Mouse (Mus musculus) MEL (cell line): Measurements from ENCODE around the gene Tmc4. TPM values are rescaled to one million over a fixed set of nuclear protein-coding genes. Genes with fewer than 3 reads are reported as not detected.
A peak's percentile ranks its signal among the peaks of the same experiment; 100 is the strongest.

Experiments used
- DNase-seq: peaks from one replicate; pipeline ENCODE4 v3.0.0; 2011; ENCODE audit warnings: low read depth, low spot score
- H3K27ac ChIP-seq: 2 replicates; pipeline ENCODE4 v1.5.1; 2012; ENCODE audit warnings: low read depth, mild to moderate bottlenecking, control low read depth, low read length, moderate library complexity; ENCODE audit not compliant: control insufficient read depth
- H3K27me3 ChIP-seq, 2 experiments: fragments of 150-350 bp in 1 of 2; sonication (generic) in 1 of 2; 2 replicates each; pipeline ENCODE4 v1.6.1; 2012; ENCODE audit warnings: low read length in 2 of 2, mild to moderate bottlenecking in 2 of 2, improper control_type of control experiment in 1 of 2, moderate library complexity in 1 of 2; ENCODE audit not compliant: insufficient read depth in 2 of 2, control insufficient read depth in 1 of 2
- H3K36me3 ChIP-seq, 2 experiments: 2 replicates each; pipeline ENCODE4 v1.6.1; 2012 to 2014; ENCODE audit warnings: low read length in 2 of 2, improper control_type of control experiment in 1 of 2, inconsistent platforms in 1 of 2, mild to moderate bottlenecking in 1 of 2; ENCODE audit not compliant: insufficient read depth in 2 of 2, control insufficient read depth in 1 of 2
- H3K4me1 ChIP-seq, 2 experiments: fragments of 150-350 bp in 1 of 2; sonication (generic) in 1 of 2; 2 replicates each; pipeline ENCODE4 v1.6.1; 2012; ENCODE audit warnings: low read length in 2 of 2, improper control_type of control experiment in 1 of 2, mild to moderate bottlenecking in 1 of 2; ENCODE audit not compliant: insufficient read depth in 2 of 2, control insufficient read depth in 1 of 2
- H3K4me3 ChIP-seq, 2 experiments: fragments of 150-350 bp in 1 of 2; sonication (generic) in 1 of 2; 2 replicates each; pipeline ENCODE4 v1.5.1; 2012; ENCODE audit warnings: low read depth in 2 of 2, low read length in 2 of 2, mild to moderate bottlenecking in 2 of 2, moderate library complexity in 2 of 2, control low read depth in 1 of 2, improper control_type of control experiment in 1 of 2; ENCODE audit not compliant: control insufficient read depth in 1 of 2, insufficient read depth in 1 of 2
- H3K79me2 ChIP-seq: 2 replicates; pipeline ENCODE4 v1.6.1; 2012; ENCODE audit warnings: mild to moderate bottlenecking, low read length, moderate library complexity; ENCODE audit not compliant: control insufficient read depth, poor library complexity, insufficient read depth
- H3K9ac ChIP-seq: 2 replicates; pipeline ENCODE4 v1.6.1; 2012; ENCODE audit warnings: low read depth, mild to moderate bottlenecking, control low read depth, low read length, moderate library complexity; ENCODE audit not compliant: control insufficient read depth, poor library complexity, severe bottlenecking
- H3K9me3 ChIP-seq: fragments of 150-350 bp; sonication (generic); replicated peaks from 2 replicates; pipeline ENCODE4 v1.6.1; 2012; ENCODE audit warnings: mild to moderate bottlenecking, low read length, improper control_type of control experiment, moderate library complexity; ENCODE audit not compliant: insufficient read depth
- BHLHE40 ChIP-seq: IDR thresholded peaks from 2 replicates; pipeline ENCODE4 v1.6.1; 2012; ENCODE audit warnings: low read depth, mild to moderate bottlenecking, inconsistent platforms, low read length, improper control_type of control experiment, borderline replicate concordance
- CHD1 ChIP-seq: IDR thresholded peaks from 2 replicates; pipeline ENCODE4 v1.6.1; 2012; ENCODE audit warnings: low read depth, mild to moderate bottlenecking, inconsistent platforms, low read length, improper control_type of control experiment
- CHD2 ChIP-seq: IDR thresholded peaks from 2 replicates; pipeline ENCODE4 v1.6.1; 2011; ENCODE audit warnings: low read length, improper control_type of control experiment
- E2F4 ChIP-seq: IDR thresholded peaks from 2 replicates; pipeline ENCODE4 v1.6.1; 2011; ENCODE audit warnings: low read depth, low read length, improper control_type of control experiment, borderline replicate concordance
- ELF1 ChIP-seq: IDR thresholded peaks from 2 replicates; pipeline ENCODE4 v1.6.1; 2014; ENCODE audit warnings: low read depth, mild to moderate bottlenecking, inconsistent platforms, low read length, improper control_type of control experiment, moderate library complexity
- EP300 ChIP-seq, 2 experiments: IDR thresholded peaks; 2 replicates each; pipeline ENCODE4 v1.6.1; 2011; ENCODE audit warnings: improper control_type of control experiment in 2 of 2, low read length in 2 of 2, low read depth in 1 of 2, mild to moderate bottlenecking in 1 of 2
- HCFC1 ChIP-seq: IDR thresholded peaks from 2 replicates; pipeline ENCODE4 v1.6.1; 2012; ENCODE audit warnings: low read depth, mild to moderate bottlenecking, inconsistent platforms, low read length, improper control_type of control experiment, moderate library complexity
- KAT2A ChIP-seq: conservative IDR thresholded peaks from 2 replicates; pipeline ENCODE4 v1.6.1; 2012; ENCODE audit warnings: low read depth, low read length, improper control_type of control experiment, inconsistent platforms
- MAX ChIP-seq: IDR thresholded peaks from 2 replicates; pipeline ENCODE4 v1.6.1; 2011; ENCODE audit warnings: low read length, improper control_type of control experiment
- MAZ ChIP-seq: IDR thresholded peaks from 2 replicates; pipeline ENCODE4 v1.6.1; 2012; ENCODE audit warnings: low read depth, mild to moderate bottlenecking, inconsistent platforms, low read length, improper control_type of control experiment
- MEF2A ChIP-seq: IDR thresholded peaks from 2 replicates; pipeline ENCODE4 v1.6.1; 2014; ENCODE audit warnings: low read depth, mild to moderate bottlenecking, inconsistent platforms, low read length, improper control_type of control experiment; ENCODE audit not compliant: poor library complexity, insufficient replicate concordance, severe bottlenecking; ENCODE audit errors: extremely low read depth
- MXI1 ChIP-seq: IDR thresholded peaks from 2 replicates; pipeline ENCODE4 v1.6.1; 2011; ENCODE audit warnings: mild to moderate bottlenecking, low read depth, low read length, improper control_type of control experiment
- MYB ChIP-seq: IDR thresholded peaks from 2 replicates; pipeline ENCODE4 v1.6.1; 2011; ENCODE audit warnings: mild to moderate bottlenecking, low read depth, low read length, improper control_type of control experiment
- MYC ChIP-seq: IDR thresholded peaks from 2 replicates; pipeline ENCODE4 v1.6.1; 2011; ENCODE audit warnings: low read depth, mild to moderate bottlenecking, low read length, improper control_type of control experiment, moderate library complexity
- NELFE ChIP-seq: IDR thresholded peaks from 2 replicates; pipeline ENCODE4 v1.6.1; 2011; ENCODE audit warnings: low read depth, low read length, improper control_type of control experiment
- NRF1 ChIP-seq: IDR thresholded peaks from 2 replicates; pipeline ENCODE4 v1.6.1; 2014; ENCODE audit warnings: low read depth, mild to moderate bottlenecking, inconsistent platforms, low read length, improper control_type of control experiment, moderate library complexity; ENCODE audit not compliant: poor library complexity, insufficient read depth, severe bottlenecking
- POLR2A ChIP-seq, 2 experiments: IDR thresholded peaks; 2 replicates each; pipeline ENCODE4 v1.6.1; 2011 to 2012; ENCODE audit warnings: low read length in 2 of 2, mild to moderate bottlenecking in 2 of 2, control low read depth in 1 of 2, improper control_type of control experiment in 1 of 2, low read depth in 1 of 2, moderate library complexity in 1 of 2; ENCODE audit not compliant: control insufficient read depth in 1 of 2, insufficient read depth in 1 of 2, poor library complexity in 1 of 2
- POLR2AphosphoS2 ChIP-seq: IDR thresholded peaks from 2 replicates; pipeline ENCODE4 v1.6.1; 2011; ENCODE audit warnings: low read length, improper control_type of control experiment
- RAD21 ChIP-seq: IDR thresholded peaks from 2 replicates; pipeline ENCODE4 v1.6.1; 2011; ENCODE audit warnings: mild to moderate bottlenecking, low read depth, low read length, improper control_type of control experiment
- TBP ChIP-seq: IDR thresholded peaks from 2 replicates; pipeline ENCODE4 v1.8.0; 2011; ENCODE audit warnings: low read depth, low read length, improper control_type of control experiment
- TCF12 ChIP-seq: IDR thresholded peaks from 2 replicates; pipeline ENCODE4 v1.6.1; 2014; ENCODE audit warnings: low read depth, mild to moderate bottlenecking, inconsistent platforms, low read length, improper control_type of control experiment, moderate library complexity
- USF1 ChIP-seq: IDR thresholded peaks from 2 replicates; pipeline ENCODE4 v1.6.1; 2014; ENCODE audit warnings: low read depth, mild to moderate bottlenecking, inconsistent platforms, low read length, improper control_type of control experiment, moderate library complexity
- USF2 ChIP-seq, 2 experiments: IDR thresholded peaks; 2 replicates each; pipeline ENCODE4 v1.6.1; 2011 to 2012; ENCODE audit warnings: improper control_type of control experiment in 2 of 2, low read length in 2 of 2, borderline replicate concordance in 1 of 2, inconsistent platforms in 1 of 2, low read depth in 1 of 2, mild to moderate bottlenecking in 1 of 2; ENCODE audit not compliant: insufficient read depth in 1 of 2
- ZMIZ1 ChIP-seq: IDR thresholded peaks from 2 replicates; pipeline ENCODE4 v1.6.1; 2012; ENCODE audit warnings: low read depth, mild to moderate bottlenecking, inconsistent platforms, low read length, improper control_type of control experiment, moderate library complexity
- ZNF384 ChIP-seq: IDR thresholded peaks from 2 replicates; pipeline ENCODE4 v1.6.1; 2012; ENCODE audit warnings: low read depth, mild to moderate bottlenecking, inconsistent platforms, low read length, improper control_type of control experiment
- polyA plus RNA-seq, 2 experiments: library from polyadenylated mRNA; stranded (reverse) in 1 of 2; unstranded in 1 of 2; fragments of >175 nt in 1 of 2; fragments of >200 nt in 1 of 2; gene quantifications; 2 replicates each; pipeline versions ENCODE4 v1.2.1 to v1.2.4; 2012; ENCODE audit warnings: low replicate concordance in 2 of 2, low read depth in 1 of 2; ENCODE audit not compliant: insufficient read length in 2 of 2, insufficient read depth in 1 of 2, missing spikeins in 1 of 2
- total RNA-seq: library from RNA; depleted of rRNA; stranded (reverse); fragments of 300-350 nt; gene quantifications from 2 replicates; pipeline ENCODE4 v1.2.3, GENCODE M21; 2012

The Tmc4 gene
- total and polyA plus RNA-seq, 3 experiments, result 2.7 to 16.8 TPM; not detected in 1

DNA sequence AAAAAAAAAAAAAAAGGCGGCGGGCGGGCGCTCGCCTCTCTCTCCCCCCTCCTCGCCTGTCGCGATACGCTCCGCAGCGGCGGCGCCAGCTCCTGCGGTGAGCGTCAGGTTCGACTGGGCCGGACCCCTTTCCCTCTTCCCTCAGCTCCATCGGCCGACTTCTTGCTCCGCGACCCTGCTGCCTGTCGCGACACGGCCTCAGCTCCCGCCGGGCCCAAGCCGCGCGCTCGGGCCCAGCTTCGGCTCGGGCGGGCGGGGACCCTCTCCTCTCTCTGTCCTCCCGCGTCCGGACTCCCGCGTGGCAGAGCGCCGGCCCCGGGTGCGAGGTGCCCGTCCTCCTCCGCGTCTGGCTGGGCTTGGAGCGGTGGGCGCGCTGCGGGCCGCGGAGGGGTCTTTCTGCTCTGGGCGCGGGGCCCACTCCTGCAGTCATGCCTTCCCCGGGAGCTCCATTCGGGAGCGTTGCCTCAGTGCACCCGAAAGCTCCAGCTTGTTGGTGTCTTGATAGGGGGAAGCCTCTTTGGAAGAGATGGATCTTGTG is 31.8 kb downstream of the Tmc4 start:
- peaks cover 40% of the 10 kb centered on the region for H3K79me2 ChIP-seq
- TF ChIP-seq POLR2A (IDR thresholded peaks at IDR 0.05; ENCODE audit: control insufficient read depth in 1 of 2, insufficient read depth in 1 of 2, low read depth in 1 of 2, low read length in 2 of 2, poor library complexity in 1 of 2) (peak; percentile 63 to 70; a peak in 3 of 4 replicates), CHD1 (peak; percentile 40; the same call in 1 of the 2 replicates), TCF12 (no peak), NELFE (peak; percentile 64; the same call in 1 of the 2 replicates), MAZ (peak; percentile 76; the same call in 1 of the 2 replicates), RAD21 (no peak), MAX (no peak), MYC (0 out of 2 replicates have a peak, but pooled peaks have one; percentile 31), ZNF384 (peak; percentile 97; the same call in 1 of the 2 replicates)
- H3K4me3 ChIP-seq, result peak overlapping the region; percentile 79 to 89
- H3K27ac ChIP-seq, result peak overlapping the region; percentile 100
- H3K9me3 ChIP-seq, result no peaks in the 10 kb centered on the region
- peaks cover 3 to 36% of the 10 kb centered on the region in 2 experiments for H3K4me1 ChIP-seq
- H3K9ac ChIP-seq, result peak overlapping the region; percentile 93
- no peaks in the 10 kb centered on the region for H3K27me3 ChIP-seq
- DNase-seq, result no peak
- peaks cover 4 to 37% of the 10 kb centered on the region in 2 experiments for H3K36me3 ChIP-seq

DNA sequence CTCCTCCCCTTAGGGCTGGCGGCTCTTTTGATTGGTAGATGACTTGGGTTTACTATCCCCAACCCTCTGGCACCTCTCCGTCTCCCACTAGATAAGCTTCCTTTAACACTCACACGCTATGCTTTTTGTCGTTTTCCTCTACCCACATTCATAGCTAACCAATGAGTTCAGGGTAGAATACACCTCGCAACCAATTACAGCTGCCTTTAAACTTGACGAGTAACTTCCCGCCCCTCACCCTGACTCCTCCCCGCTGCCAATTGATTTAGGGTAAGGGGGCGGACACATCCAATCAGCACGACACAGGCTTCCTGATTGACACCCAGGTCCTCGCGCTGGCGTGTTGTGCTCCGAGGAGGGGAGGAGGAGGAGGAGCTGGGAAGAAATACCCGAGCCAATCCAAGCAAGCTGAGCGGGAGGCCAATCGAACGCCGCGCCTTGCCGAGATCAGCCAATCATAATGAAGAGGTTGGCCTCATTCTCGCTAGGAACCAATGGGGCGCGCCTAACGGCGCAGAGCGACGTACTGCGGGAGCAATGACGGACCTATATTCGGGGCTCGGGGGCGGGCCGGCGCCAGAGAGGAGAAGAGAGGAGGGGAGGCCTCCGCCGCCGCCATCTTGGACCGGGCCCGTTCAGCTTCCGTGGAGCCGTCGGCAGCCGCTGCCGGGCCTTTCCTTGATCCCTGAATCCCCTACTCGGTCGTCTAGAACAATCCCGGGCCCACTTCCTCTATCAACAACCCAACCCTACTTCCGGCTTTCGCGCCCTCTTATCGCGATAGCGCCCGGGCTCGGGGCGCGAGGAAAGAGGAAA is 32.5 kb downstream of the Tmc4 start, which contains the start of gene Cnot3:
TSS of gene Cnot3 (plus strand) at position 597 of the 816 bp plus-strand sequence.
- Histone ChIP-seq H3K79me2 (peaks cover 39% of the 10 kb centered on the region), H3K9ac (peak within 1 kb of the TSS; percentile 93), H3K4me1 (peaks cover 3 to 36% of the 10 kb centered on the region in 2 experiments), H3K4me3 (peak within 1 kb of the TSS; percentile 79 to 89), H3K9me3 (no peaks in the 10 kb centered on the region), H3K27me3 (no peaks in the 10 kb centered on the region), H3K27ac (peak within 1 kb of the TSS; percentile 100), H3K36me3 (peaks cover 1 to 37% of the 10 kb centered on the region in 2 experiments; a peak in 3 of 4 replicates)
- TF ChIP-seq ZMIZ1 (peak; percentile 34; the same call in 1 of the 2 replicates), RAD21 (no peak), MXI1 (peak; percentile 8), TCF12 (peak; percentile 37; the same call in 1 of the 2 replicates), MAZ (peak; percentile 63; the same call in 1 of the 2 replicates), KAT2A (0 out of 2 replicates have a peak, but pooled peaks have one; percentile 52), TBP (peak; percentile 38; the same call in 1 of the 2 replicates), MEF2A (no peak), NELFE (peak; percentile 72), BHLHE40 (no peak), USF2 (IDR thresholded peaks at IDR 0.05; ENCODE audit: borderline replicate concordance in 1 of 2, insufficient read depth in 1 of 2, low read depth in 1 of 2, low read length in 2 of 2) (no peak), ELF1 (peak; percentile 90), POLR2AphosphoS2 (no peak; the same call in 1 of the 2 replicates), CHD2 (peak; percentile 92), HCFC1 (peak; percentile 75), NRF1 (peak; percentile 38; the same call in 1 of the 2 replicates), EP300 (IDR thresholded peaks at IDR 0.05; ENCODE audit: low read depth in 1 of 2, low read length in 2 of 2) (peak in 1 of 2 experiments; percentile 18; a peak in 1 of 4 replicates), E2F4 (no peak), USF1 (no peak), POLR2A (IDR thresholded peaks at IDR 0.05; ENCODE audit: control insufficient read depth in 1 of 2, insufficient read depth in 1 of 2, low read depth in 1 of 2, low read length in 2 of 2, poor library complexity in 1 of 2) (peak; percentile 36 to 76; a peak in 3 of 4 replicates), MYB (no peak)
- DNase-seq, result peak; percentile 100
